Mouse (Mus musculus) G1E (cell line): Measurements from ENCODE around the gene Lrrc1. TPM values are rescaled to one million over a fixed set of nuclear protein-coding genes. Genes with fewer than 3 reads are reported as not detected.

Experiments used
- ATAC-seq: 2 replicates; pipeline ENCODE4 v1.8.0; 2016; ENCODE audit warnings: mild to moderate bottlenecking; ENCODE audit not compliant: insufficient number of reproducible peaks, poor library complexity, low FRiP score, severe bottlenecking; ENCODE audit errors: extremely low read depth
- DNase-seq: peaks from one replicate; pipeline ENCODE4 v3.0.0; 2012; ENCODE audit warnings: low spot score
- H3K27me3 ChIP-seq: 2 replicates; pipeline ENCODE4 v1.6.1; 2012; ENCODE audit warnings: mild to moderate bottlenecking, low read length, inconsistent platforms; ENCODE audit not compliant: insufficient read depth
- H3K36me3 ChIP-seq: replicated peaks from 2 replicates; pipeline ENCODE3; 2012; ENCODE audit warnings: mild to moderate bottlenecking, inconsistent platforms
- H3K4me1 ChIP-seq: 2 replicates; pipeline ENCODE4 v1.6.1; 2012; ENCODE audit warnings: low read depth, low read length, inconsistent platforms, mixed read lengths; ENCODE audit not compliant: insufficient read depth
- H3K4me3 ChIP-seq: 2 replicates; pipeline ENCODE4 v1.5.1; 2012; ENCODE audit warnings: low read depth, mild to moderate bottlenecking, inconsistent platforms, low read length, moderate library complexity, mixed read lengths
- H3K9me3 ChIP-seq: replicated peaks from 2 replicates; pipeline ENCODE4 v1.6.1; 2012; ENCODE audit warnings: inconsistent platforms
- CTCF ChIP-seq: IDR thresholded peaks from 2 replicates; pipeline ENCODE4 v1.5.1; 2012; ENCODE audit warnings: low read depth, low read length, inconsistent platforms, mixed read lengths
- GATA1 ChIP-seq: IDR thresholded peaks from 2 replicates; pipeline ENCODE4 v1.6.1; 2012; ENCODE audit warnings: borderline replicate concordance, low read length, inconsistent platforms, mixed read lengths
- GATA2 ChIP-seq: IDR thresholded peaks from 2 replicates; pipeline ENCODE4 v1.6.1; 2012; ENCODE audit warnings: low read depth, low read length, inconsistent platforms, borderline replicate concordance
- POLR2AphosphoS5 ChIP-seq: IDR thresholded peaks from 2 replicates; pipeline ENCODE4 v1.6.1; 2012; ENCODE audit warnings: low read depth, low read length, inconsistent platforms; ENCODE audit not compliant: insufficient replicate concordance
- TAL1 ChIP-seq: conservative IDR thresholded peaks from 2 replicates; pipeline ENCODE4 v1.6.1; 2012; ENCODE audit warnings: low read depth, low read length, inconsistent platforms, mixed read lengths
- polyA plus RNA-seq: library from polyadenylated mRNA; stranded (reverse); fragments of >175 nt; gene quantifications from 2 replicates; pipeline ENCODE4 v1.2.3, GENCODE M21; 2012
- total RNA-seq, 2 experiments: library from RNA; stranded (forward) in 1 of 2; stranded (reverse) in 1 of 2; fragments of 200-1000 nt in 1 of 2; fragments of >200 nt in 1 of 2; fragmentation: Nextera tagmentation in 1 of 2; gene quantifications; 2 replicates each; pipeline ENCODE4 v1.2.3; 2014 to 2017

Lrrc1 gene
- total and polyA plus RNA-seq, 3 experiments, result 0.16 TPM; not detected in 2

DNA sequence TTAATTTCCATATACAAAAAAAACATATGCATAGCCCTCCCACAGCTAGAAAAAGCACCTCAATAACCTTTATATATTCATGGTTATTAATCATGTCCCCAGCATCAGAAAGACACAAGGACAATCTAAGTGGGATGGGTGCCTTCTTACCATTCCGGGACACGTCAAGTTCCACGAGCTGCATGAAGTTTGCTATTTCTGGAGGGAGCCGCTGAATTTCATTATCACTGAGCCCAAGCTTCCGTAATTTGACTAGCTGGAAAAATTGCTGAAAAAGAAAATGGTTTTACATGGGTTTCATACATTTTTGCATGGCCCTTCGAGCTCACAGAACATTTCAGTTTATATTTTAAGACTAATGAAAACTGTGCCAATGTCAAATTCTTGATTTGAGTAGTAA, 45.6 kb downstream of the Lrrc1 start:
- H3K36me3 ChIP-seq, result no peaks in the 10 kb centered on the region
- H3K4me1 ChIP-seq, result no peaks in the 10 kb centered on the region
- ATAC-seq (no peak), DNase-seq (no peak)
- H3K9me3 ChIP-seq, result peaks cover 29% of the 10 kb centered on the region
- H3K4me3 ChIP-seq, result no peak overlapping the region
- H3K27me3 ChIP-seq, result no peaks in the 10 kb centered on the region
- TF ChIP-seq TAL1 (no peak), GATA2 (no peak), POLR2AphosphoS5 (no peak), CTCF (no peak), GATA1 (no peak)

DNA sequence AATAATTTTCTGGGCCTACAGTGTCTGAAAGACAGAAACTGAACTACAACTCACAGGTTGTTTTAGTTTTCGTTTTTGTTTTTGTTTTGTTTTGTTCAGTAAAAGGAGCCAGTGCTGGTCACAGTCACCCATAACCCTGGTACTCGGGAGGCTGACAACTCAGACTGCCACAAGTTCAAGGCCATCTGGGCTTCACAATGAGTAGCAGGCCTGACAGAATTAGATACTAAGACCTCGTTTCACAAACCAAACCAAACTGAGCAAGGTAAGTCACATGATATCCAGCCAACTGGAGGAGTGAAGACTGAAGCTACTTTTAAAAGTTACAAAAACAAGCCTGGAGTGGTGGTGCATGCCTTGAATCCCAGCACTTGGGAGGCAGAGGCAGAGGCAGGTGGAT, 46.3 kb downstream of the Lrrc1 start:
- TF ChIP-seq POLR2AphosphoS5 (no peak), CTCF (no peak), TAL1 (no peak), GATA1 (no peak), GATA2 (no peak)
- no peaks in the 10 kb centered on the region for H3K27me3 ChIP-seq
- H3K36me3 ChIP-seq, result no peaks in the 10 kb centered on the region
- peaks cover 31% of the 10 kb centered on the region for H3K9me3 ChIP-seq
- H3K4me3 ChIP-seq, result no peak overlapping the region
- no peak for DNase-seq
- ATAC-seq, result no peak
- no peaks in the 10 kb centered on the region for H3K4me1 ChIP-seq

GRCm38 (mm10) chr9:77497173-77497572, 47.5 kb downstream of the Lrrc1 start:
- ATAC-seq (no peak), DNase-seq (no peak)
- TF ChIP-seq CTCF, result no peak
- TF ChIP-seq GATA2, result no peak
- TF ChIP-seq TAL1, result no peak
- TF ChIP-seq GATA1, result no peak
- no peak for TF ChIP-seq POLR2AphosphoS5
- Histone ChIP-seq H3K4me1 (no peaks in the 10 kb centered on the region), H3K27me3 (no peaks in the 10 kb centered on the region), H3K4me3 (no peak overlapping the region), H3K9me3 (peaks cover 33% of the 10 kb centered on the region), H3K36me3 (no peaks in the 10 kb centered on the region)

DNA sequence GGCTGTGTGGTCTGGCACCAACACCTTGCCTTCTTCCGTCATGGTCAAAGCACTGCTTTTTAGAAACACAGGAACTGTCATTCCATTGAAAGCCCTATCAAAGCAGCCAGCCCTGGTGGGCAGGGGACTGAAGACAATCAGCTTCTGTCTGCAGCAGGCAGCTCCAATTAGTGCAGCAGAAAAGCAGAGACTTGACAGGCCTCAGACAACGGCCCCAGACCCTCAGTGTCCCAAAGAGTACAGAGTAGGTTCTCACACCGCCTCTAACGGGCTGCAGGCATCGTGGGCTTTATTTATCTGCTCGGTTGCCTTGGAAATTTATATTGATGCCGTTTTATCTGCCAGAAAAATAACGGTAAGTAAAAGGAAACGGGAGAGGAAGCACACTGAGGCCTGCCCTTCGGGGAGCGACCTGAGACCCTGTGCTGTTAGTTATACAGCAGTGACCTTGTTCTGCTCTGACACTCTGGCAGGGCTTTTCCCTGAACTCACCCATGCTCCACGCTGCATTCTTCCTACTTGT, 48.1 kb downstream of the Lrrc1 start:
- H3K36me3 ChIP-seq, result no peaks in the 10 kb centered on the region
- no peak overlapping the region for H3K4me3 ChIP-seq
- DNase-seq (no peak), ATAC-seq (no peak)
- no peaks in the 10 kb centered on the region for H3K4me1 ChIP-seq
- TF ChIP-seq TAL1, result no peak
- TF ChIP-seq POLR2AphosphoS5, result no peak
- TF ChIP-seq CTCF, result no peak
- no peak for TF ChIP-seq GATA1
- no peak for TF ChIP-seq GATA2
- H3K27me3 ChIP-seq, result no peaks in the 10 kb centered on the region
- peaks cover 34% of the 10 kb centered on the region for H3K9me3 ChIP-seq

- no peak overlapping the region for H3K4me3 ChIP-seq
- ATAC-seq, result no peak
- DNase-seq, result no peak
- H3K9me3 ChIP-seq, result peaks cover 41% of the 10 kb centered on the region
- H3K36me3 ChIP-seq, result no peaks in the 10 kb centered on the region
- no peak for TF ChIP-seq GATA2
- no peak for TF ChIP-seq POLR2AphosphoS5
- no peak for TF ChIP-seq CTCF
- TF ChIP-seq GATA1, result no peak
- no peak for TF ChIP-seq TAL1
- H3K27me3 ChIP-seq, result no peaks in the 10 kb centered on the region
- no peaks in the 10 kb centered on the region for H3K4me1 ChIP-seq
Observed at GRCm38 (mm10) chr9:77494307-77494706, 50.4 kb downstream of the Lrrc1 start.

DNA sequence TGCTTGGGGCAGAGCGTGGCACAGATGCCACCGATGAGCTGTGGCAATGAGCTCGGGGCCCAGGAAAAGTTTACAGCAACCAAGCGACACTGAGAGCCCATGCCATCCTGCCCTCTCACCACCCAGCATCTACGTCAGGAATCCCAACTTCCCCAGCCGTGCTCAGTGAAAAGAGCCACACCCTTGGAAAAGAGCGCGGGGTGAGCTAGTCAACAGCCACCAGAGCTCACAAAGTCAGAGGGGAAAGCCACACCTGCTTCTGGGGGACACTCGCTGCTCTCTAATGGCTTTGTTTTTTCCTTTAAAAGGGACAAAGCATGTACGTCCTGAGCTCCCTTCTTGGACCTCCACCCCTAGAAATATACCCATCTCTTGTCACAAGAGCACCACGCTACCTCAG, 56.1 kb downstream of the Lrrc1 start:
- Histone ChIP-seq H3K4me1 (no peaks in the 10 kb centered on the region), H3K27me3 (no peaks in the 10 kb centered on the region), H3K36me3 (no peaks in the 10 kb centered on the region), H3K4me3 (no peak overlapping the region), H3K9me3 (peaks cover 53% of the 10 kb centered on the region)
- ATAC-seq (no peak), DNase-seq (no peak)
- TF ChIP-seq POLR2AphosphoS5 (no peak), GATA2 (no peak), TAL1 (no peak), GATA1 (no peak)

DNA sequence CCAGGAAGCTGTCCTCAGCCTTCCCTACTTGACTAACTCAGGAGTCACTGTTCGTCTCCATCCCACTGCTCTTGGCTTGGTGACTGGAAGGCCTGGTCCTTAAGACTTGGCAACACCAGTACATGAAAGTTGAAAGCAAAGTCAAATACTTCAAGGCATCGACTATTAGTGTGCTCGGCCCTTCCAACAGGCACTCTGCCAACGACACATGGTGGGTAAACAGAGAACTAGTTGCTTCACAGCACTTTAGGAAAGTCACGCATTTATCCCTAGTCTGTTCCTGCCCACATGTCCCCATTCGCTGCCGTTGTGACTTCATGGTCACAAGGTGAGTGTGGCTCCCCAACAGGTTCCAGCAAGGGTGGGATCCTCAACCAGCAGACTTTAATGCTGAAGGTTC, 57.2 kb downstream of the Lrrc1 start:
- Histone ChIP-seq H3K4me1 (no peaks in the 10 kb centered on the region), H3K27me3 (no peaks in the 10 kb centered on the region), H3K36me3 (no peaks in the 10 kb centered on the region), H3K4me3 (no peak overlapping the region), H3K9me3 (peaks cover 56% of the 10 kb centered on the region)
- TF ChIP-seq GATA2, result no peak
- TF ChIP-seq TAL1, result no peak
- no peak for TF ChIP-seq GATA1
- TF ChIP-seq CTCF, result no peak
- no peak for TF ChIP-seq POLR2AphosphoS5
- DNase-seq (no peak), ATAC-seq (no peak)
